Mouse (Mus musculus) bone marrow macrophage, adult 2 months (primary cell): ENCODE data around the gene Mdk.

ENCODE experiments used
- CTCF ChIP-seq: IDR thresholded peaks from 2 replicates; pipeline ENCODE4 v1.5.1; 2012; ENCODE audit warnings: low read depth, mild to moderate bottlenecking, low read length, moderate library complexity
- POLR2A ChIP-seq: IDR thresholded peaks from 2 replicates; pipeline ENCODE4 v1.6.1; 2012; ENCODE audit warnings: mild to moderate bottlenecking, low read depth, low read length, borderline replicate concordance

DNA sequence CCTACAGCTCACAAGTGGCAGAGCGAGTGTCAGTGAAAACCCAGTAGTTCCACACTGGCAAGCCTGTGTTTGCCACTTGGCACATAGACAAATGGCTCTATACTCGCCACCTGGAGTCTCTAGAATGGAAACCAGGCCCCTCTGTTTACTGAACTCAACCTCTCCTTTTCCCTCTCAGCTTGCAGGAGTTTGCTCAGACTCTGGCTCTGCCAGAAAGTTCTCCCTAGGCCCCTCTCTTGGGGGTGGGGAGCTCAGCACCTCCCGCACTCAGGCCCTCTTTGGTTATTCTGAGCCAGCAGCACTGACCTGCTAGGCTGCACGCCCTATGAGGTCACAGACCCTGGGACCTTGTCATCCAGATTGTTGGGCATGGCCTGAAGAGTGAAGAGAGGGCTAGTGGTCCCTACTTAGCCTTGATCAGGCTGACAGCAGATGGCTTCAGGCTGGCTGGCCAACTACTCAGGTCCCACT lies 23.1 kb upstream of the Mdk start:
- TF ChIP-seq POLR2A (no peak), CTCF (no peak)
